Mouse (Mus musculus) E14TG2a.4 (cell line): ENCODE data around the gene Cab39.

Source experiments
- H3K27me3 ChIP-seq: 2 replicates; pipeline ENCODE4 v1.6.1; 2014; ENCODE audit warnings: low read length, control low read depth; ENCODE audit not compliant: insufficient read depth
- H3K36me3 ChIP-seq: 2 replicates; pipeline ENCODE4 v1.6.1; 2014; ENCODE audit warnings: low read length, control low read depth; ENCODE audit not compliant: insufficient read depth
- H3K4me1 ChIP-seq: replicated peaks from 2 replicates; pipeline ENCODE4 v1.6.1; 2014; ENCODE audit warnings: low read depth, low read length, control low read depth
- H3K4me3 ChIP-seq: replicated peaks from 2 replicates; pipeline ENCODE4 v1.5.1; 2014; ENCODE audit warnings: mild to moderate bottlenecking, low read length
- H3K9me3 ChIP-seq: 2 replicates; pipeline ENCODE4 v1.6.1; 2014; ENCODE audit warnings: low read length, control low read depth
- CTCF ChIP-seq: conservative IDR thresholded peaks from 2 replicates; pipeline ENCODE4 v1.5.1; 2014; ENCODE audit warnings: low read length
- NANOG ChIP-seq: IDR thresholded peaks from 2 replicates; pipeline ENCODE4 v1.6.1; 2014; ENCODE audit warnings: borderline replicate concordance, low read length, mixed read lengths
- POU5F1 ChIP-seq: IDR thresholded peaks from 2 replicates; pipeline ENCODE4 v1.6.1; 2014; ENCODE audit warnings: low read length, borderline replicate concordance

Cab39 gene

GRCm38 (mm10) chr1:85793208-85794105, at the start of gene Cab39:
Gene Cab39, plus strand, starts transcription at chr1:85793441.
- H3K4me3 ChIP-seq = peak within 1 kb of the TSS; percentile 96
- H3K36me3 ChIP-seq = peaks cover 8% of the 10 kb centered on the region; the same call in 1 of the 2 replicates
- TF ChIP-seq NANOG (no peak), POU5F1 (no peak), CTCF (no peak)
- peaks cover 23% of the 10 kb centered on the region for H3K4me1 ChIP-seq
- no peaks in the 10 kb centered on the region for H3K27me3 ChIP-seq
- no peaks in the 10 kb centered on the region for H3K9me3 ChIP-seq

- no peaks in the 10 kb centered on the region for H3K9me3 ChIP-seq
- no peaks in the 10 kb centered on the region for H3K36me3 ChIP-seq
- no peak overlapping the region for H3K4me3 ChIP-seq
- TF ChIP-seq CTCF = no peak
- TF ChIP-seq NANOG = no peak
- no peak for TF ChIP-seq POU5F1
- no peaks in the 10 kb centered on the region for H3K4me1 ChIP-seq
- H3K27me3 ChIP-seq = no peaks in the 10 kb centered on the region; the same call in 1 of the 2 replicates
Measured at GRCm38 (mm10) chr1:85744539-85744938, 48.7 kb upstream of the Cab39 start.

DNA sequence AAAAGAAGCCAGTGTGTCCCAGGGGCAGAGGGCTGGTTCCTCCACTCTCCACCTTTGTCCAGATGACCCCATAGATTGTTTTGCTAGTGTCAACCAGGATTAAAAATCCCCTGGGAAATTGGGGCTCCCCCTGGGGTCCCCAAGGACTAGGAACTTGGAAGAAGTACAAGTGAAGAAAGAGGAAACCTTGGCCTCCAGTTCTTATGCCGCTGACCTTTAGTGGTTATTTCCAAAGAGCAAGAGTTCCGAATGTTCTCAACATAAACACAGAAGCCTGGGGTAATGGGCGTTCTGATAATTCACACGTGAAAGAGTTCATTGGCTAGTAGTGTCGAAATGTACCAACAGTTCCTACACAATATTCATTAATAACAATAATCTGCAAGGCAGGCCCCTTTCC, 46.7 kb upstream of the Cab39 start:
- Histone ChIP-seq H3K4me3 (no peak overlapping the region), H3K4me1 (no peaks in the 10 kb centered on the region), H3K36me3 (no peaks in the 10 kb centered on the region), H3K9me3 (no peaks in the 10 kb centered on the region), H3K27me3 (no peaks in the 10 kb centered on the region; the same call in 1 of the 2 replicates)
- TF ChIP-seq NANOG = no peak
- TF ChIP-seq POU5F1 = no peak
- TF ChIP-seq CTCF = no peak

- H3K4me3 ChIP-seq = no peak overlapping the region
- H3K9me3 ChIP-seq = no peaks in the 10 kb centered on the region
- peaks cover 6% of the 10 kb centered on the region; the same call in 1 of the 2 replicates for H3K27me3 ChIP-seq
- TF ChIP-seq CTCF (no peak), NANOG (no peak), POU5F1 (no peak)
- no peaks in the 10 kb centered on the region for H3K36me3 ChIP-seq
- H3K4me1 ChIP-seq = peaks cover 6% of the 10 kb centered on the region; the same call in 1 of the 2 replicates
Measured at GRCm38 (mm10) chr1:85749829-85750228, 43.4 kb upstream of the Cab39 start.

DNA sequence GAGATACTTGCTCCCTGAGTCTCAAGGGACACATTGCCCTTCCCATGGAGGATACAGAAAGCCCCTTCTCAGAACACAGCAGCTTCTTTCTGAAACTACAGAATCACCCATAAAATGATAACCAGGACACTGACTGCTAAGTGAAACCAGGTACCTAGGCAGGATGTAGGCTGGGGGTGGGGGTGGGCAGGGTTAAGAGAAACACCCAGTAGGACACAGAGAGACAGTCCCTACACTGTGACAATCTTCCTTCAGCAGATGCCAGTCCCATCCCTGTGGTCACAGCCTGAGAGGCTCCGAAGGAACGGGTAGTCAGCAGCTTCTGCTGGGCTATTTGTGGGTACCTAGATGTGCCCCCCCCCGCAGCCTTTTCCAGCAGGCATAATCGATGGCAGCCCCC, 42.6 kb upstream of the Cab39 start:
- H3K9me3 ChIP-seq = no peaks in the 10 kb centered on the region
- H3K36me3 ChIP-seq = no peaks in the 10 kb centered on the region
- H3K27me3 ChIP-seq = peaks cover 6% of the 10 kb centered on the region; the same call in 1 of the 2 replicates
- TF ChIP-seq NANOG (no peak), POU5F1 (no peak), CTCF (no peak)
- H3K4me1 ChIP-seq = peaks cover 6% of the 10 kb centered on the region; the same call in 1 of the 2 replicates
- no peak overlapping the region for H3K4me3 ChIP-seq

- no peak for TF ChIP-seq NANOG
- TF ChIP-seq CTCF = no peak
- no peak for TF ChIP-seq POU5F1
- peaks cover 6% of the 10 kb centered on the region; the same call in 1 of the 2 replicates for H3K4me1 ChIP-seq
- no peak overlapping the region for H3K4me3 ChIP-seq
- peaks cover 6% of the 10 kb centered on the region; the same call in 1 of the 2 replicates for H3K27me3 ChIP-seq
- no peaks in the 10 kb centered on the region for H3K36me3 ChIP-seq
- no peaks in the 10 kb centered on the region for H3K9me3 ChIP-seq
Measured at GRCm38 (mm10) chr1:85751494-85751893, 41.7 kb upstream of the Cab39 start.

GRCm38 (mm10) chr1:85751932-85752680, 41.1 kb upstream of the Cab39 start:
- TF ChIP-seq POU5F1 (no peak), CTCF (no peak), NANOG (no peak)
- peaks cover 6% of the 10 kb centered on the region; the same call in 1 of the 2 replicates for H3K27me3 ChIP-seq

More at GRCm38 (mm10) chr1:85751932-85752680, 41.1 kb upstream of the Cab39 start:
- no peaks in the 10 kb centered on the region for H3K9me3 ChIP-seq
- no peaks in the 10 kb centered on the region for H3K36me3 ChIP-seq
- no peak overlapping the region for H3K4me3 ChIP-seq
- H3K4me1 ChIP-seq = peaks cover 6% of the 10 kb centered on the region; the same call in 1 of the 2 replicates
